In the genomic region with DNA sequence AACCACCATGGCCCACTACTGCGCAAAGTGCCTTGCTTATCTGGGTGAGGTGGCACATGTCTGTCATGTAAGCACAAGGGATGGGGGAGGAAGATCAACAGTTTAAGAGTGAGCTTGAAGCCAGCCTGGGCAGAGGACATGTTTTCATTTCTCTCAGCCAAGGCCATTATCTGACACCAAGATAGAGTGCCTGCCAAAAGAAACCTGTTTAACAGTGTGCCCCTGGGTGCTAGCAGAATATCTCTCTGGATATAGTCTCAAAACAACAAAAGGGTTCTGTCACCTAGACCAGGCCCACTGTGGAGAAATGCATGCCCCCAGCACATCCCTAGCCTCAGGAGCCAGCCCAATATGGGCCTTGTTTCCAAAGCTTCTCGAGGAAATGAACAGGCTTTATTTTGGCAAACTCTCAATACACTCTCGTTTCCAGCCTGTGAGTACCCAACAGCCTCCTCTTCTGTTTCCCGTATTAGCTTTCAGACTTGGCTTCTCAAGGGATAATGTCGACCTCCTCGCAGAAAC, we compare ENCODE assay signal across 13 mouse cellular contexts. TPM values are rescaled to one million over a fixed set of nuclear protein-coding genes. Genes with fewer than 3 reads are reported as not detected.
A peak's percentile ranks its signal among the peaks of the same experiment; 100 is the strongest.
DNase-seq lines count a peak whose midpoint lies in the region; ATAC-seq and TF ChIP-seq lines count a peak whose summit lies in the region.
"Had no signal": no experiment of that assay in that cellular context is flagged by ENCODE, and none has a peak within 500 bp of the region (broad histone marks: within the 10 kb centered on the region; RNA-seq: fewer than 3 reads in every experiment).

No protein-coding gene starts in this region.

- peak; percentile 51; the same call in 1 of the 2 replicates for ATAC-seq in liver, embryonic 12.5 days
- no peak for ATAC-seq in hindbrain, embryonic 12.5 days (ENCODE audit: low FRiP score)

- no peak overlapping the region for H3K4me2 ChIP-seq in liver, embryonic 12.5 days
- H3K4me2 ChIP-seq in hindbrain, embryonic 12.5 days (replicated peaks) = no peak overlapping the region
- H3K4me2 ChIP-seq: stomach, embryonic 15.5 days had no signal

- H3K4me1 ChIP-seq in heart, embryonic 10.5 days = peaks cover 3% of the 10 kb centered on the region; the same call in 1 of the 2 replicates
- H3K4me1 ChIP-seq in liver, embryonic 12.5 days = peaks cover 66% of the 10 kb centered on the region
- peaks cover 16% of the 10 kb centered on the region for H3K4me1 ChIP-seq in hindbrain, embryonic 12.5 days
- H3K4me1 ChIP-seq: stomach, embryonic 15.5 days had no signal

- no peak overlapping the region for H3K4me3 ChIP-seq in heart, embryonic 10.5 days
- H3K4me3 ChIP-seq in liver, embryonic 12.5 days = no peak overlapping the region
- no peak overlapping the region for H3K4me3 ChIP-seq in hindbrain, embryonic 12.5 days
- H3K4me3 ChIP-seq: hindbrain, embryonic 10.5 days; stomach, embryonic 15.5 days had no signal

- no peak overlapping the region for H3K9ac ChIP-seq in liver, embryonic 12.5 days
- no peak overlapping the region for H3K9ac ChIP-seq in hindbrain, embryonic 12.5 days
- H3K9ac ChIP-seq: stomach, embryonic 15.5 days had no signal

- no peak for TF ChIP-seq POLR2A in brain, embryonic 14.5 days (IDR thresholded peaks at IDR 0.05; ENCODE audit: borderline replicate concordance, extremely low read depth, insufficient read depth, insufficient read length, poor library complexity, severe bottlenecking)

- WGBS in heart, embryonic 10.5 days = 68% methylated on average over 6 of the region's 6 CpGs
- 68% methylated on average over 6 of the region's 6 CpGs for WGBS in liver, embryonic 12.5 days (ENCODE audit: insufficient replicate concordance)
- WGBS in hindbrain, embryonic 12.5 days = 82% methylated on average over 6 of the region's 6 CpGs

- H3K9me3 ChIP-seq in heart, embryonic 10.5 days = no peaks in the 10 kb centered on the region
- no peaks in the 10 kb centered on the region for H3K9me3 ChIP-seq in liver, embryonic 12.5 days (replicated peaks)
- H3K9me3 ChIP-seq in hindbrain, embryonic 12.5 days (replicated peaks) = no peaks in the 10 kb centered on the region
- H3K9me3 ChIP-seq: hindbrain, embryonic 10.5 days; stomach, embryonic 15.5 days had no signal

- peaks cover 37% of the 10 kb centered on the region for H3K36me3 ChIP-seq in heart, embryonic 10.5 days
- H3K36me3 ChIP-seq in liver, embryonic 12.5 days = peaks cover 41% of the 10 kb centered on the region
- peaks cover 18% of the 10 kb centered on the region for H3K36me3 ChIP-seq in hindbrain, embryonic 12.5 days

- no peaks in the 10 kb centered on the region for H3K27me3 ChIP-seq in heart, embryonic 10.5 days (ENCODE audit: insufficient read depth, poor library complexity, severe bottlenecking)
- no peaks in the 10 kb centered on the region for H3K27me3 ChIP-seq in liver, embryonic 12.5 days (replicated peaks)
- no peaks in the 10 kb centered on the region for H3K27me3 ChIP-seq in hindbrain, embryonic 12.5 days
- H3K27me3 ChIP-seq: stomach, embryonic 15.5 days had no signal

- DNase-seq in heart, adult 18-20 months = peak; percentile 49 to 53
- DNase-seq in heart, embryonic 10.5 days (ENCODE audit: low spot score) = no peak
- DNase-seq in brain, embryonic 14.5 days (ENCODE audit: low read depth) = peak; percentile 27
- peak; percentile 31 for DNase-seq in heart, adult 8-10 months (ENCODE audit: low spot score)
- no peak for DNase-seq in kidney, adult 18-20 months
- no peak for DNase-seq in layer of hippocampus, adult 8-10 months (ENCODE audit: low spot score in 2 of 2)
- DNase-seq: cerebellum, adult 9-10 months; kidney, adult 2 months; lung, postnatal 14 days had no signal

- no peak overlapping the region for H3K27ac ChIP-seq in heart, embryonic 10.5 days
- peak overlapping the region; percentile 49 for H3K27ac ChIP-seq in liver, embryonic 12.5 days
- H3K27ac ChIP-seq in hindbrain, embryonic 12.5 days = no peak overlapping the region
- H3K27ac ChIP-seq: hindbrain, embryonic 10.5 days; stomach, embryonic 15.5 days had no signal

- TF ChIP-seq CTCF in brain, embryonic 14.5 days (IDR thresholded peaks at IDR 0.05; ENCODE audit: borderline replicate concordance, extremely low read depth, insufficient read depth, insufficient read length) = no peak

RNA-seq across cellular contexts. Expression of a gene that starts 11.3 kb away (rescaled TPM):
- 10 to 100 TPM; 52.6 to 59.5 TPM for total RNA-seq in heart, adult 18-20 months (2021)
- 80.4 and 82.8 TPM in 2 replicates for polyA plus RNA-seq in heart, embryonic 10.5 days (2016; fragmentation: Nextera tagmentation; extraction: Ambion mirVana)
- 24.8 and 27.6 TPM in 2 replicates for polyA plus RNA-seq in brain, embryonic 14.5 days (2012; rRNA removed)
- 10 to 100 TPM; 50.8 to 60.1 (median 55.3) TPM for total RNA-seq in heart, adult 8-10 months (2022)
- polyA plus RNA-seq in liver, embryonic 12.5 days (2016; fragmentation: Nextera tagmentation; extraction: Ambion mirVana) = 72.2 TPM in 2 replicates
- 57.3 and 59.3 TPM in 2 replicates for polyA plus RNA-seq in hindbrain, embryonic 12.5 days (2016; fragmentation: Nextera tagmentation; extraction: Ambion mirVana)
- total RNA-seq in layer of hippocampus, adult 8-10 months (2022) = 10 to 100 TPM; 24.8 to 33.6 (median 30.3) TPM

RNA-seq across cellular contexts. Expression of a gene that starts 11.7 kb away (rescaled TPM):
- 10 to 100 TPM; 39.5 to 40.1 TPM for total RNA-seq in heart, adult 18-20 months (2021)
- 67.2 and 78.9 TPM in 2 replicates for polyA plus RNA-seq in heart, embryonic 10.5 days (2016; fragmentation: Nextera tagmentation; extraction: Ambion mirVana)
- polyA plus RNA-seq in brain, embryonic 14.5 days (2012; rRNA removed) = 75.8 and 97.2 TPM in 2 replicates
- 10 to 100 TPM; 39.7 to 43.2 (median 42.7) TPM for total RNA-seq in heart, adult 8-10 months (2022)
- 55.7 and 57.2 TPM in 2 replicates for polyA plus RNA-seq in liver, embryonic 12.5 days (2016; fragmentation: Nextera tagmentation; extraction: Ambion mirVana)
- 64.0 and 64.2 TPM in 2 replicates for polyA plus RNA-seq in hindbrain, embryonic 12.5 days (2016; fragmentation: Nextera tagmentation; extraction: Ambion mirVana)
- 10 to 100 TPM; 36.2 to 45.6 (median 42.1) TPM for total RNA-seq in layer of hippocampus, adult 8-10 months (2022)

RNA-seq across cellular contexts. Expression of a gene that starts 52.4 kb away (rescaled TPM):
- total RNA-seq in heart, adult 18-20 months (2021) = 10 to 100 TPM; 13.9 to 16.5 TPM
- 13.3 and 16.7 TPM in 2 replicates for polyA plus RNA-seq in heart, embryonic 10.5 days (2016; fragmentation: Nextera tagmentation; extraction: Ambion mirVana)
- 16.1 and 22.9 TPM in 2 replicates for polyA plus RNA-seq in brain, embryonic 14.5 days (2012; rRNA removed)
- 10 to 100 TPM; 13.5 to 16.7 (median 15.1) TPM for total RNA-seq in heart, adult 8-10 months (2022)
- polyA plus RNA-seq in liver, embryonic 12.5 days (2016; fragmentation: Nextera tagmentation; extraction: Ambion mirVana) = 13.6 and 13.7 TPM in 2 replicates
- 19.8 and 21.6 TPM in 2 replicates for polyA plus RNA-seq in hindbrain, embryonic 12.5 days (2016; fragmentation: Nextera tagmentation; extraction: Ambion mirVana)
- total RNA-seq in layer of hippocampus, adult 8-10 months (2022) = 1 to 10 TPM; 5.6 to 8.3 (median 6.5) TPM

RNA-seq across cellular contexts. Expression of a gene that starts 56.8 kb away (rescaled TPM):
- 1 to 10 TPM in 1 of 2 experiments, under 1 TPM in 1; 0.97 to 3.9 TPM for total RNA-seq in heart, adult 18-20 months (2021)
- 0.11 and 1.4 TPM in 2 replicates for polyA plus RNA-seq in heart, embryonic 10.5 days (2016; fragmentation: Nextera tagmentation; extraction: Ambion mirVana)
- 49.7 and 56.0 TPM in 2 replicates for polyA plus RNA-seq in brain, embryonic 14.5 days (2012; rRNA removed)
- 1 to 10 TPM; 1.1 to 1.6 (median 1.2) TPM for total RNA-seq in heart, adult 8-10 months (2022)
- 0.24 and 0.79 TPM in 2 replicates for polyA plus RNA-seq in liver, embryonic 12.5 days (2016; fragmentation: Nextera tagmentation; extraction: Ambion mirVana)
- 9.3 and 9.9 TPM in 2 replicates for polyA plus RNA-seq in hindbrain, embryonic 12.5 days (2016; fragmentation: Nextera tagmentation; extraction: Ambion mirVana)
- total RNA-seq in layer of hippocampus, adult 8-10 months (2022) = 100 to 1,000 TPM; 175 to 215 (median 192) TPM

Comparison
In these comparisons a context has a peak if more than half of its experiments do, and no peak if none do; other contexts are left out.
1. DNase-seq: peak in heart, adult 18-20 months (2 of 2), brain, embryonic 14.5 days (single experiment) and heart, adult 8-10 months (single experiment); none in heart, embryonic 10.5 days (single experiment), kidney, adult 18-20 months (single experiment) and layer of hippocampus, adult 8-10 months (0 of 2).